Mouse (Mus musculus) T-cell, adult 66 days (primary cell): Measurements from ENCODE around the gene Ndufs6. TPM values are rescaled to one million over a fixed set of nuclear protein-coding genes. Genes with fewer than 3 reads are reported as not detected.

ENCODE experiments used
- total RNA-seq, 2 experiments: library from RNA; stranded (reverse); gene quantifications; 3 replicates in 1 of 2; 4 replicates in 1 of 2; pipeline ENCODE4 v1.2.4; 2023

The Ndufs6 gene
- 10 to 100 TPM; 69.3 to 69.9 TPM for total RNA-seq

GRCm38 (mm10) chr13:73327827-73328698, at the start of gene Ndufs6, which contains the start of gene Mrpl36:
TSS of gene Ndufs6 (minus strand) at chr13:73328542.
TSS of gene Mrpl36 (plus strand) at chr13:73328513.

Other genes with a start within 250 kb of the Ndufs6 start
- not detected for gene Irx4, start 68.1 kb downstream of the Ndufs6 start, total RNA-seq
- 10 to 100 TPM; 25.9 to 31.2 TPM for gene Mrpl36, start within 50 bp of the Ndufs6 start, total RNA-seq
- 10 to 100 TPM; 25.7 to 40.5 TPM for gene Lpcat1, start 138.7 kb upstream of the Ndufs6 start, total RNA-seq
- not detected for gene Slc6a3, start 208.2 kb upstream of the Ndufs6 start, total RNA-seq